Mouse (Mus musculus) adrenal gland, postnatal 25 days (tissue): ENCODE results near the gene 1700088E04Rik. TPM values are rescaled to one million over a fixed set of nuclear protein-coding genes. Genes with fewer than 3 reads are reported as not detected.
A peak's percentile ranks its signal among the peaks of the same experiment; 100 is the strongest.

ENCODE experiments used
- DNase-seq: peaks from one replicate; pipeline ENCODE4 v3.0.0; 2021; ENCODE audit warnings: mixed read lengths
- long read RNA-seq: library from polyadenylated mRNA; stranded (forward); transcript quantifications from one replicate; pipeline ENCODE4 v2.0.0, GENCODE M21; 2021
- total RNA-seq: library from RNA; stranded (reverse); gene quantifications from 2 replicates; pipeline ENCODE4 v1.2.3, GENCODE M21; 2021

The 1700088E04Rik gene
- 6.3 and 7.2 TPM in 2 replicates for total RNA-seq
- long read RNA-seq, partial matches to known transcripts = 0 of 2 reads
- long read RNA-seq, other reads (novel, unspliced or antisense) = 0 of 2 reads

DNA sequence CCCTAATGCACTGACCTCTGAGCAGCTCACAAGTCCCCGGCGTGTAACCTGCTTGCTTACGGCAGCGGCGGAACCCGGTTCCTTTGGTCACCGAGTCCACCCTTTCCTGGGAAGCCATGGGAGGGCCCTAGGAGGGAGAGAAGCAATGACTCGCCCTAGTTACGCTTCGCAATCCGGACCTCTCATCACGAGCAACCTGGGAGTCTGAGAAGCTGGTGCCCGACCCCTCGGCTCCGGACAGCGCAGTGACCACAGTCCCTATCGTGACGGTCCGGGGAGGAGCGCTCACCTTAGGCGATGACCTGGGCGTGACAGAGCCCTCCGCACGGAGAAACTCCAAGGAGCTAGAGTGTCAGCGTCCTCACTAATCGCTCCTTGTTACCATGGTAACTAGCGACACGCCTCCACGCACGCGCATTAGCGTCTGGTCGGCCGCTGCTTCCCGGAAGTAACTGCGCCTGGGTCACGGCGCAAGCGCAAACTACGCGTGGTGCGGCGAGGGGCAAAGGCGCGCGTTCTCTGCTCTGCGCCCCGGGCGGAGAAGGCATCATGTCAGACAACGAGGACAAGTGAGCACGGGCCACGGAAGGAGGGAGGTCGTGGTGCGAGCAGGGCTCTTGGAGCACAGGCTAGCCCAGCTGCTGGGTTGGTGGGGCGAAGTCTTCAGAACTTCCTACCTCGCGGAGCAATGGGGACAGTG, at the start of gene 1700088E04Rik, which contains the start of gene Polr2f:
TSS of gene 1700088E04Rik (minus strand) at position 388 of the 700 bp plus-strand sequence.
TSS of gene Polr2f (plus strand) at position 144 of the 700 bp plus-strand sequence.
- peak; percentile 96 for DNase-seq

DNA sequence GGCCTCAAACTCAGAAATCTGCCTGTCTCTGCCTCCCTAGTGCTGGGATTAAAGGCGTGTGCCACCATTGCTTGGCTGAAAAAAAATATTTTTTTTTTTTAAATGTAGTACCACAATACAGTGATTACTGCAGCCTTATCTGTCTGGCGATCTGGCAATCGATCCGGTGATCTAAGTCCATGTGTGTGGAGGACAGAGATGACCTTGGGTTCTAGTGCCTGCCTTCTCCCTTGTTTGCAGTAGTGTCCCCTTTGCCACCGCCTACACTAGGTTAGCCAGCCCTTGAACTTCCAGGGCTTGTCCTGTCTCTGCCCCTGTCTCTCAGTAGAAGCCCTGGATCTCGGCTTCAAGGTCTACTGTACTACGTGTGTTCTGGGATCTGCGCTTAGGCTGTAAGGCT, 46.8 kb upstream of the 1700088E04Rik start:
- no peak for DNase-seq

DNA sequence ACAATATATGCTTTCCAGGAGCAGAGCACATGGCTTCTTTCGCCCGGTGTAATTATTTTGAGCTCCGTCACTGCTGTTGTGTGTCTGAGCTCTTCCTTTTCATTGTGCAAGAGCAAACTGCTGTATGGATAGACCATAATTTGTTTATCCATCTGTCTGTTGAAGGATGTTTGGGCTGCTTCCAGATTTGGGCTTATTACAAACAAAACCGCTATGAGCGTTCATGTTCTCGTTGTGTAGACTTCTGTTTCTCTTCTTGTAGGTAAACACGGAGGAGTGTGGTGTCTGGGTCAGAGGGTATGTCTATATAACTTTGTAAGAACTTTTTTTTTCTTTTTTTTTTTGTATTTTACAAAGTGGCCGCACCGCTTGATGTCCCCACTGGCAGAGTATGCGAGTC, 44.2 kb upstream of the 1700088E04Rik start:
- no peak for DNase-seq

DNA sequence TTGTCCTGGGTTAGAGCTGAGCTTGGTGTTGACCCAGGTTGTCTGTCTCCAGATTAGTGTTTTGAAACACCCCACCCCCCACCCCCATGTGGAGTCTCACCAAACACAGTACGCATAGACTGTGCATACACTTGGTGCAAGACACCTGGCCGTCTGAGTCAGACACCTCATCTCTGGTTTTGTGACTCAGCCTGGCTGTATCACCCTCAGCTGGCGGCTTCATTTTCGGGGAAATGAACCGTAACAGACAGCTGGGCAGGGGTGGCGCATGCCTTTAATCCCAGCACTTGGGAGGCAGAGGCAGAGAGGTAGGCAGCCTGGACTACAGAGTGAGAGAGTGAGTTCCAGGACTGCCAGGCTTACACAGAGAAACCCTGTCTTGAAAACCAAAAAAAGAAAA, 35.9 kb upstream of the 1700088E04Rik start:
- no peak for DNase-seq

DNA sequence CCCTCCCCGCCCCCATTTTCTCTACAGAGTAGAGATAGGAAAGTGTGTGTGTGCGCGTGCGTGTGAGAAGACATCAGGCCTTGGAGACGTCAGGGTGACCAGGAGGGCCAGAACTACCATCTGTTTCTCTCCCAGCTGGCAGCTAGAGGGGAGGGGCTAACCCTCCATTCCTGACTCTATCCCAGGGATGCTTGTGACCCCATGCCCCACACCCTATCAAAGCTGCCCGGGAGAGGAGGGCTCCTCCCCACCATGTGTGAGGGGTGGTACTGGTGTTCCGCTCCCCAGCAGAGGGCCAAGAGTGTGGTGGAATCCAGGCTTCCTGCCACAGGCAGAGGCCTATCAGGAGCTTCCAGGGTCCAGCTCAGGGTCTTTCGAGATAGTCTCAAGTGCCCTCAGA, 25.7 kb upstream of the 1700088E04Rik start:
- no peak for DNase-seq

DNA sequence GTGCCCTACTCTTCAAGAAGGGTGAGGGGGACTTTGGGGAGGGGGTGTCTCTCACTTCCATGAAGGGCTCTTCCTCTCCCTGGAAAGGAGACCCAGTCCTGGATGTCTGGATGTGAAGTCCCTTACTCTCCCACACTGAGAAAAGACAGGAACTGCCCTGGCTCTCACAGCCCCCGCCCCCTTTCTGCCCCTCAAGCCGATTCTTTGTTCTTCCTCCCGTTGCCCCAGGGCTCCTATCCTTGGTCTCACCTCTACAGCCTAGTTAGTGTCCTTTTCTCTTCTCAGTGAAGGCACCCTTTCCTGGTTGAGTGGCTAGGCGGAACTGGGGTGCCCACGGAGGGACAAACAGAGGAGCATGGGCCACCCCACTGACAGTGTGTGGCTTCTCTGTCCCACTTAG, 24.1 kb upstream of the 1700088E04Rik start, which contains the start of gene Sox10:
TSS of gene Sox10 (minus strand) at position 101 of the 400 bp plus-strand sequence.
- DNase-seq = no peak

DNA sequence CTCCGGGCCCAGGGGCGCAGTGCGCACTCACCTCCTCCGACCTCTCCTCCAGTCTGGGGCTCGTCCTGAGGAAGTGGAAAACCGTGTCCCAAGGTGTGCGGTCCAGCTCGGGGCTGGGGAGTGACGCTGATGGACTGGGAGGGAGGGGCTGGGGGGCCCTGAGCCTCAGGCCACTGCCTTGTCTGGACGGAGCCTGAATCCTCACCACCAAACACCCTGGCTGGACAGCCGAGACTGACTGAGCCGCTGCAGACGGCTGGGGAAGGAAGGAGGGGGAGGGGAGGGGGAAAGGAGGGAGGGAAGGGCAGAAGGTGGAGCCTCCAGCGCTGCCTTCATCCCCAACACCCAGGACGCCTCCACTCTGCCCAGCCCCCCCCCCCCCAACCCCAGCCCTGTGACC, 23.2 kb upstream of the 1700088E04Rik start:
- no peak for DNase-seq

DNA sequence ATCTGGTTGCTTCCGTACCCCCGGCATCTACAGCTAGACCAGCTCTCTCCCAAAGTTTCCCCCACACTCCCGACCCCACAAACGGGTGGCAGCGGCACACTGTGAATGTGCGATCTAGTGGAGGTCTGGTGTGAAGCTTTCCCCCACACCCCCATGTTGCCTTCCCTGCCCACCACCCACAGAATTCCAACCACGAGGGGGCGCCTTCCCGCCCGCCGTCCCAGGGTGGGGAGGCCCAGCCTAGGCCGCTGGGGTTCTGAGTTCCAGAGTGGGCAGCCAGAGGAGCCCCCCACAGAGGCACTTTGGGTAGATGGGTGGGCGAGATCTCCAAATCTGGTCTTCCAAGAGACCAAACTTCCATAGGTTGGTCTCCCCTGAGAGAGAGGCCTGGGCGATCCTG, 21.8 kb upstream of the 1700088E04Rik start:
- DNase-seq = no peak

DNA sequence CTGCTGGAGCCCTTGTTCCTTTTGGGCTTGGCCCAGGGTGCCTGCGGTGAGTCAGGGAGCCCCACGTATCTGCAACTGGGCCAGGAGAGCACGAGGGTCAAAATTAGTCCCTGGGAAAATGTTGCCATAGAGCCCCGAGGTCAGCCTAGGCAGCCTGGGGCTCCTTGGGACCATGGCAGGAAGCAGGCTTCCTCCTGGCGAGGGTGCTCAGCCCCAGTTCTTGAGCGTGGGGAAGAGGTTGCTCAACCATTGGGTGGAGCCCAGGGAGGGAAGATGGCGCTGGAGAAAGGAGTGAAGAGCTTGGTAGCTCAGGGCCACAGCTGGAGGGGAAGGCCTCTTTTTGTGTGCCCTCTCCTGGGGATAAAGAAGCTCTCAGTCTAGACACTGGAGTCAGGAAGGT, 21.2 kb upstream of the 1700088E04Rik start:
- no peak for DNase-seq

DNA sequence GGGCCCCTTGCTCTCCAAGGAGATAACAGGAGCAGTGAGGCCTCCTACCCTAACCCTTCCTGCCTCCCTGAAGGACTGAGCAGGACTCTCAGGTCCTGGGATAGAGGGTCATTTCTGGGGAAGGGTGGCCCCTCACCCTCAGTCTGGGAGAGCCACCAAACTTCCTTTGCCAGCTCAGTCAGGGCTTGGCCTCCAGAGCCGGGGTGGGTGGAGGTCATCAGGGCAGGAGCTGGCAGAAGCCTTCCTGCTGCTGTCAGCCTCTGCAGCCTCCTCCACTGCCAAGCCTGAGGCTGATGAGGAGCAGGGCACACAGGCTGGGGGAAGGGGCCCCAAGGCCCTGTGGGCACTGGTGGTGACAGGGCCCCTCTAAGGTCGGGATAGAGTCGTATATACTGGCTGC, 14.5 kb upstream of the 1700088E04Rik start:
- no peak for DNase-seq

DNA sequence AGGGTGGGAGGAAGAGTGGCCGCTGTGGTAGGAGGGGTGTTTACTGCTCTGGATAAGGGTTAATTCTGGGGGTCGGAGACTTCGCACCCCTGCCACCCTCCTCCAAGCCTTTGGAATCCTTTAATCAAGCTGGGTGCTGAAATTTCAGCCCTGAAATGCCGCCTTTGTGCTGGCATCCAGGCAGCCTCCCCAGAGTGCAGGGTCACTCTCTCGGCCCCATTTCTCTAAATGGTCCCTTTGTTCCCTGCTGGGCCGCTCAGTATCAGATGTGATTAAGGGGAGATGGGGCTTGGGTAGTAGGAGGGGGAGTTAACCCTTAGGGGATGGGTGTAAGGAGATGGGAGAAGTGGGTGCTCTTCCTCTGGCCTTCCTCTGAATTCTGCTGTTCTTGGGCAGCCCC, 11.7 kb upstream of the 1700088E04Rik start:
- DNase-seq = no peak

DNA sequence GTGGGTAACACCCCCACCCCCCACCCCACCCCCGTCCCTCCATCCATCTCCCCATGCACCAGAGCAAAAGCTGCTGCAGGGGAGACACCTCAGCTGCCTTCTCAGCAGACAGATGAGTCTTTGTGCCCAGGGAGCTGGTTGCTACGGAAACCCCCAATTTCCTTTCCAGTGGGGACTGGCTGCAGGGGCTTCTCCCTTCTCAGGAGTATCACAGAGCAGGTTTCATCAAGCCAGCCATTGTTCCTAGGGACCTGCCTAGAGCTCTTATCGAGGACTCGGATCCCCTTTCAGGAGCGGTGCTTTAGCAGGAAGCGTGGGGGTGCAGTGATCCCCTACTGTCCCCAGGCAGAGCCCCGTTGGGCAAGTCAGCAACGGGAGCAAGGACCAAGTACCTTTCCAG, 10.8 kb upstream of the 1700088E04Rik start:
- DNase-seq = no peak

DNA sequence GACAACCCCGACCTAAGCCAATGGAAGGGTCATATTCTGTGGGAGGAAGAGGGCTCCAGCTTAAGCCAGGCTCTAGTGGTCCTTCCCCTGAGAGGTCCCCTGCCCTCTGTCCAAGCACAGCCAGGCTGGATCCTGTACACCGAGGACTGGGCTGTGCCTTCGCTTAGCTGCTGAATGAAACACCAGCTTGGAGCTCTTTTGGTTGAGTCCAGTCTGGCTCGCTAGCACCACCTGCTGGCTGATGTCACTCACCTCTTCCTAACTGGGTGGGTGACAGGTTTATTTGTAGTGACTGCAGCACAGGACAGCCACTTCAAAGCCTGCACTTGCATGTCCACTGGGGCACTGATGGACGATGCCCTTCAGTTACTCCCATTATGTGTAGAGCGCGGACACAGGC, 7.5 kb upstream of the 1700088E04Rik start:
- DNase-seq = peak; percentile 88

DNA sequence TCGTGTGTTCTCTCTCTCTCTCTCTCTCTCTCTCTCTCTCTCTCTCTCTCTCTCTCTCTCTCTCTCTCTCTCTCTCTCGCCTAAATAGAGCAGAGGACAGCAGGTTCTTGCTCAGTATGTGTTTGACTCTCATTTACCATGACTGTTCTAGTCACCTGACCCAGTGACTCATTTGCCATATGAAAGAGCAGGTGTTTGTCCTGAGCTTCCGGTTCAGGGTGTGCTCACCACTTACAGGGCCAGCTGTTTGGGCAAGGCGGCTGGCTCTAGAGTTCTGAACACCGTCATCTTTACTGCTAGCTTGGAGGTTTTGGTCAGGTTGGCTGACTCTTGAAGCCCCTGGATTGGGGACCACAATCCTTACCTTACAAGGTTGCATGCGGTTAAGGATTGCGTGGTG, 4.5 kb upstream of the 1700088E04Rik start:
- no peak for DNase-seq

DNA sequence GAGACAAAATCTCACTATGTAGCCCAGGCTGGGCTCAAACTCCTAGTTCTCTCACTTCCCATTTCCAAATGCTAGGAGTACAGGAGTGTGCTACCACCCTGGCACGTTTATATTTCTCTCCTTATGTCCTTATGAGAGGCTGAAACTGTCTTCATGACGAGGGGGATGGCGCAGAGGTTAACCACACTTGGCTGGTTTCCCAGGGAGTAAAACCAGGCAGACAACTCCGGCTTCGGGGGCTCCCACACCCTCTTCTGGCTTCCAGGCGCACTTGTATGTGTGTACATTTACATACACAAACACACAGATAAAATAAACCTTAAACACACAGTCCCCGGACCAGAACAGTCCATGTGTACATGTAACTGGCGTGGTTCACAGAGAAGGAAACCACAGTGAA, 3.0 kb upstream of the 1700088E04Rik start:
- DNase-seq = no peak

DNA sequence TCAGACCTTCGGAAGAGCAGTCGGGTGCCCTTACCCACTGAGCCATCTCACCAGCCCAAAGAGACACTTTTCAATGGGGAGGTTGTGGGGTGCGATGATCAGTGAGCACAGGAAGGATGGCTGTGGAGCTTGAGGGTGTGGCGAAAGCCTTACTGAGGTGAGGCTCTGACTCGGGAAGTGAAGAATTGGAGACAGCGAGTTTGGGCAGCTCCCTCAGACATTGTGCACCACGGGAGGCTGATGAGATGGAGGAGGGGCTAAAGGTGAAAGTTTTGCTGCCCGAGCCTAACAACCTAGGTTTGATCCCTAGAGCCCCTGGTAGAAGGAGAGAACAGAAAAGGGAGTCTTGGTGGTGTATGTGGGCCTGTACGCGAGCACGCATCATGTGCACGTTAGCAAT, 2.3 kb upstream of the 1700088E04Rik start:
- DNase-seq = no peak

DNA sequence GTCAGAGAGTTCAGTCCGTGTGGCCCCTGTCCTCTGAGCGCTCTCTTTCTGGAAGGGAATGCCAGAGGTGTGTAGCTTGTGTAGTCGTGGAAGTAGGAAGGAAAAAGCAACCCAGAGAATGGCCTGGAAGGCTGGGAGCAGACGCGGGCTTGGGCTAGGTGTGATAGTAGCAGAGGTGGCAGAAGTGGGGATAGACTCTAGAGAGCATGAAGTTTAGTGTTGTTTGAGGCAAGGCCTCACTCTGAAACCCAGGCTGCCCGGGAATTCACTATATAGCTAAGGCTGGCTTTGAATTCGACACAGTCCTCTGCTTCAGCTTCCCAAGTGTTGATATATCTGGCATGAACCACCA, 489 bp upstream of the 1700088E04Rik start:
- no peak for DNase-seq

DNA sequence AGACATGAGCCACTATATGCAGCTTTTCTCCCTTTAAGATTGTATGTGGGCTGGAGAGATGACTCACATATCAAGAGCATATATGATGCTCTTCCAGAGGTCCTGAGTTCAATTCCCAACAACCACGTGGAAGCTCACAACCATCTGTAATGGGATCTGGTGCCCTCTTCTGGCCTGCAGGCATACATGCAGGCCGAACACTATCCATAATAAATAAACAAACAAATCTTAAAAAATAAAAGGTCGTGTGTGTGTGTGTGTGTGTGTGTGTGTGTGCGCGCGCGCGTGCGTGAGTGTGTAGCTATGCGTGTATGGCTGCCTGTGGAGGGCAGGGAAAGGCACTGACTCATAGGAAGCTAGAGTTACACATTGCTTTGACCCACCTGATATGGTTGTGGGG, 1.4 kb downstream of the 1700088E04Rik start:
- DNase-seq = no peak

DNA sequence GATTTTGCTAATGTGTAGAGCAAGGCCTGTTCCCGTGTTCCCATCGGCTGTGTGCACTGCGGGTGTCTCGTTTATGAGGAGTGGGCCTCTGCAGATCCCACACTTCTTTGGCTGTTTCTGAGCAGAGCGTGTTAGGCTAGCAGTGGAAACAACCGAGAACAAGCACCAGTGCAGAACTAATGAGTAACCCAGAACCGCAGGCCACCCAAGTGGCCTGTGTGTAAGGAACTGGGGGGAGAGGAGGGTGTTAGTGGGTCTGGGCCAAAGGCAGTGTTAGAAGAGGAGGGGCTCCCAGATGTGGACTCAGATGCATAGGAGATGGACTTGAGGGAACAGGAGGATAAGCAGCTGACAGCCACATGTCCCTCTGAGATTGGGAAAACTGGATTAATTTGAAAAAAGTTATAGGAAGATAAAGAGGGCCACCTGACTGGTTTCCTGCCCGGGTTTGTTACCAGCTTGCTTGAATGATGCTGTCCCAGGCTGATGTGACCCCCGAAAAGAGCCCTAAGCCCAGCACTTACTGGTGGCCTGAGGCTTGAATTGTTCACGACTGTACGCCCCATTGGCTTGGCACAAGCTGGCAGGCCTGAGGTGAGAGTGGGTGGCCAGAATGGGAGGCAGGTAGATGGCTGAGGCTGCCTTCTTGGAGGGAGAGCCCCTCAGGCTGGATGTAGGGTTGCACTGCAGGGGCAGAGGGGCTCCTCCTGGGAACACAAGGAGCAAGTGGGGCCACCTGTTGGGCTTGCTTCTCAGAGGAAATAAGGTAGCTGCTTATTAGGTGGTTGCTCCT, 5.1 kb downstream of the 1700088E04Rik start:
- DNase-seq = no peak

DNA sequence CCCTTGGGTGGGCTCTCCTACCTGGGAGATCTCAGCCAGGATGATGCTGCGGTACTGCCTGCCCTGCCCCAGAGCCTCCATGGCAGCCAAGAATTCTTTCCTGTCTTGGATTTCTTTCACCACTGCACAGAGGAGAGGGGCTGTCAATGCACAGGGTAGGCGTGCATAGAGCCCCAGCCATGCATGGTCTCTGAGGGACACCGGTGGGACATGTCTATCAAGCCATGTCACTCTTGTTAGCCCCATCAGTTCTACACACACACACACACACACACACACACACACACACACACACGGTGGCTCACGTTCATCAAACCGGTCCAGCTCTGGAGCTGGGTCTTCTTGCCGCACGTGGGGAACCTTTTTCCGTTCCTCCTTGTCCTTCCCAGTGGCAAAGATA, 5.7 kb downstream of the 1700088E04Rik start:
- no peak for DNase-seq

DNA sequence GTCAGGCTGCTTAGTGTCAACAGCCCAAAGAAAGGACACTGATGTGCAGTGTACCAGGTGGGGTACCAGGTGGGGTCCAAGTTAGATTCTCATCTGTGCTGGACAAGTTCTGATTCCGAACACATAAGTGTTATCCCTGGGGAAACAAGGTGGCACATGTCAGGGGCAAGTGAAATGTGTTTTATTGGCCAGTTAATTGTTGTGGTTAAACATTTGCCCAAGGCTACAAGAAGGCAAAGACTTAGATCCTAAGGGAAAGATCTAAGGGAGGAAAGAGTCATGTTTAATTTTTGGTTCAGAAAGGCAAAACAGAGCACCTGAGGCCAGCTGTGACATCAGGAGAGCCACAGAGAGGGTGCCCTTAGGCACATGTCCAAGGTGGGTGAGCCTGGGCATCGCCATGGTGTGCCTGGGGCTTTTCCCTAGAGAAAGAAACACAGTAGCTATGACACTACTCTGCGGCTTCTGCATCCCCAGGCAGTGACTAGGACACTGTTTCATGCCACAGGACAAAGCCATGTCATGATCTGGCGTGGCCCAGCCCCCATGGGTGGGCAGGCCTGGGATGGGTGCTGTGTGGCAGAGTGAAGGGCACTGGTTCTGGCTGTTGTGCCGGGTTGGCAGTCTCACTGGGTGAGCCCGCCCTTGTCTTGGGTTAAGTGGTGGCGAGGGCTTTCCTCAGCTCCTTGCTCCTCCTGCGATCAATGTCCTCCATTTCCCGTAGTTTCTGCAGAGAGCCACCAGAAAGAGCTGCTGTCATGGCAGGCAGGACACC, 6.4 kb downstream of the 1700088E04Rik start:
- no peak for DNase-seq

DNA sequence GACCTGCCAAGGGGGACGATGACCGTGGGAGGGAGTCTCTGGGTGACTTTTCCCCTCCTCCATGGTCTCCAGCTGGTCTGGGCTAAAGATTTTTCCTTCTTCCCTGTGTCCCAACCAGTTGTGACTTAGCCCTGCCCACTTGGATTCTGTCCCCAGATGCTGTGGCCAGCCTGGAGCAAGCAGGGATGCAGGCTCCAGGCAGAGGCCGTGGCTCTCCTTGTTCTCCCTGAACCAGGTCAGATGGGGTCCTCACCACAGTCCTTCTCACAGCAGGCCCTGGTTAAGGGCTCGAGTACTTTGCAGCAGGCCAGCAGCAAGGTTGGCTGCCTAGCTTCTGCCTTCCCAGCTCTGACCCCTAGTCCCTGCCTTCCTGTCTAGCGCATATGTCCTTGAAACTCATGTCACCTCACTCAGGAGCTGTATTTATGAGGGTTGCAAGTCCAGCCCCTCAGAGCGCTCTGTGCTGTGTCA, 7.8 kb downstream of the 1700088E04Rik start:
- no peak for DNase-seq

DNA sequence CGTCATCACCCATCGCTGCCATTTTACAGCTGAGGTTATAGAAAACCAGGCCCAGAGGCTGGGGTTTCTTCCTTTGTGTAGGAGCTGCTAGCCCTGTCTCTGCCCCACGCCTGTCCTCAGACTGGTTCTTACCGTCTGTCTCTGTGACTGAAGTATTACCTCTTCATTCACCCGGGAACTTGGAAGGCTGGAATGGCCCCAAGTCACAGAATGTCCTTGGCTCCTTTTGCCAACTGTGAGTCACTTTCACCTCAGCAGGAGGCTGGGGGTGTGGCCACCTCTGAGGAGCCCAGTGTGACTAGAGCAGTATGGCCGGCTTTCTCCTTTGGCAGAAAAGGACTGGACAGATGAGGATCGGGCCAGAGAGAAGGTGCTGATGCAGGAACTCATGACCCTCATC, 9.6 kb downstream of the 1700088E04Rik start:
- peak; percentile 83 for DNase-seq
